Mouse (Mus musculus): ENCODE results near the gene Gtf2h2. TPM values are rescaled to one million over a fixed set of nuclear protein-coding genes. Genes with fewer than 3 reads are reported as not detected.
"Not testable (repeated sequence)": the region's sequence is repeated elsewhere in the genome, so short reads cannot be mapped to it uniquely, and the experiment has no call there.

Gtf2h2 gene
- polyA plus RNA-seq, 1 experiment from 2014 or later: 91.5 TPM

GRCm38 (mm10) chr13:100463527-100464222 lies 28.7 kb downstream of the Gtf2h2 start:
- DNase-seq (ENCODE audit: low spot score) (no peak), ATAC-seq (replicated peaks; ENCODE audit: insufficient number of reproducible peaks, low FRiP score, low TSS enrichment, low read depth) (no peak)

GRCm38 (mm10) chr13:100461336-100461735 lies 31.0 kb downstream of the Gtf2h2 start:
- H3K36me3 ChIP-seq (replicated peaks; ENCODE audit: control insufficient read depth, insufficient read depth, low read depth, low read length): no peaks in the 10 kb centered on the region; the same call in 1 of the 2 replicates
- no peak overlapping the region for H3K4me2 ChIP-seq (ENCODE audit: low read depth, low read length)
- no peak overlapping the region for H3K9ac ChIP-seq (replicated peaks; ENCODE audit: low read length)
- no peaks in the 10 kb centered on the region for H3K4me1 ChIP-seq (ENCODE audit: control insufficient read depth, insufficient read depth, low read length)
- H3K27ac ChIP-seq (replicated peaks; ENCODE audit: low read depth, low read length): no peak overlapping the region
- no peak for DNase-seq (ENCODE audit: low spot score)
- H3K9me3 ChIP-seq (replicated peaks; ENCODE audit: control insufficient read depth, low read length): no peaks in the 10 kb centered on the region
- no peak for ATAC-seq (replicated peaks; ENCODE audit: insufficient number of reproducible peaks, low FRiP score, low TSS enrichment, low read depth)
- H3K27me3 ChIP-seq (ENCODE audit: control insufficient read depth, insufficient read depth, low read length): no peaks in the 10 kb centered on the region
- H3K4me3 ChIP-seq (ENCODE audit: low read depth, low read length): no peak overlapping the region
- WGBS: 79% methylated on average over 3 of the region's 3 CpGs

More at GRCm38 (mm10) chr13:100463527-100464222, 28.7 kb downstream of the Gtf2h2 start:
- Histone ChIP-seq H3K36me3 (replicated peaks; ENCODE audit: control insufficient read depth, insufficient read depth, low read depth, low read length) (peaks cover 6% of the 10 kb centered on the region; the same call in 1 of the 2 replicates), H3K4me2 (ENCODE audit: low read depth, low read length) (no peak overlapping the region), H3K9ac (replicated peaks; ENCODE audit: low read length) (no peak overlapping the region), H3K4me1 (ENCODE audit: control insufficient read depth, insufficient read depth, low read length) (no peaks in the 10 kb centered on the region), H3K9me3 (replicated peaks; ENCODE audit: control insufficient read depth, low read length) (no peaks in the 10 kb centered on the region), H3K4me3 (ENCODE audit: low read depth, low read length) (no peak overlapping the region), H3K27me3 (ENCODE audit: control insufficient read depth, insufficient read depth, low read length) (no peaks in the 10 kb centered on the region), H3K27ac (replicated peaks; ENCODE audit: low read depth, low read length) (no peak overlapping the region)
- WGBS: 87% methylated on average over 2 of the region's 2 CpGs

DNA sequence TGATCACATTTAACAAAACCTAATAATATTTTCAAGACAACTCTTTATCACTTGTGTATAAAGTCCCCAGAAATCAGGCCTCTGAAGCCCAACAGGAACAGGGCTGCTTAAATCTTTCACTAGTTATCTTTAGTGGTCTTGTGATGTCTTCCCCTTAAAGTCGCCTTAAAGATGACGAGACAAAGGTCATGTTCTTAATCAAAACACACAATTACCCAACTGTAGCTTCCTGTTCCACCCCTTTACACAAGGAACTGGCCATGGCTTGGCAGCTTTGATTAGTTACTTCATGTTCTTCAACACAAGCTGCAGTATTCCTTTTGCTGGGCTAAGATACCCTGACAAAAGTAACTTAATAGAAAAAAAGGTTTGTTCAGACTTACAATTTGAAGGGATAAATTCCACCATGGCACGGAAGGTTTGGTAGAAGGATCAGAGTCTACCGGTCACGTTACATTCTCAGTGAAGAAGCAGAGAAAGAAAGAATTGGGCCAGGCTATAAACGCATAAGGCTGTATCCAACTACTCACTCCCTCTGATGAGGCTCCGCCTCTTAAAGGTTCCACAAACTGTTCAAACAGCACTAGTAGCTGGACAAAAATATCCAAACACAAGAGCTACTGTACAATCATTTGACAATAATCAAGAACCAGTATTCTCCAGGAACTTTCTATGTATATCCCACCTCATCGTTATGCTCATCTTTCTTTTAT lies 39.8 kb downstream of the Gtf2h2 start, which contains the start of gene Naip1:
TSS of gene Naip1 (minus strand) at position 455 of the 713 bp plus-strand sequence.
- not testable (repeated sequence) for ATAC-seq (replicated peaks; ENCODE audit: insufficient number of reproducible peaks, low FRiP score, low TSS enrichment, low read depth); H3K9ac ChIP-seq (replicated peaks; ENCODE audit: low read length); H3K27me3 ChIP-seq (ENCODE audit: control insufficient read depth, insufficient read depth, low read length); H3K4me2 ChIP-seq (ENCODE audit: low read depth, low read length); H3K9me3 ChIP-seq (replicated peaks; ENCODE audit: control insufficient read depth, low read length); DNase-seq (ENCODE audit: low spot score); H3K4me3 ChIP-seq (ENCODE audit: low read depth, low read length); H3K36me3 ChIP-seq (replicated peaks; ENCODE audit: control insufficient read depth, insufficient read depth, low read depth, low read length); H3K4me1 ChIP-seq (ENCODE audit: control insufficient read depth, insufficient read depth, low read length); H3K27ac ChIP-seq (replicated peaks; ENCODE audit: low read depth, low read length)
- 72% methylated on average over 8 of the region's 8 CpGs for WGBS

DNA sequence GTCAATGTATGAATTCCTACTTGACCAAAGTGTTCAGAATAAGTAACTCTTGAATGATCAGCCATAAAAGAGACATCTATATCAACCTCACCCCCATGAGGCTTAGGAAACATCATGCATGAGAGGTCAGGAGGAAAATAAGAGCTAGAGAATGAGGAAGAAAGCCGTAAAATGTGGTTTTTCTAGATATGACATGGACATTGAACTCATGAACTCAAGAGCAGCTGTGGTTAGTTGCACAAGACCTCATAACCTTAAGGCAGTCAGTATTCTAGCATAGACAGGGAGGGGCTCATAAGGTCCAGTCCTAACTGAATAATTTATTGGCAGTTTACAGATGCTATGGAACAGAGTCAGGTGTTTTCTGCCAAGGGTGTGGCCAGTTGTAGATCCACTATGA lies 42.9 kb downstream of the Gtf2h2 start:
- no peak overlapping the region for H3K4me2 ChIP-seq (ENCODE audit: low read depth, low read length)
- ATAC-seq (replicated peaks; ENCODE audit: insufficient number of reproducible peaks, low FRiP score, low TSS enrichment, low read depth) (no peak), DNase-seq (ENCODE audit: low spot score) (no peak)
- H3K36me3 ChIP-seq (replicated peaks; ENCODE audit: control insufficient read depth, insufficient read depth, low read depth, low read length): no peaks in the 10 kb centered on the region
- H3K9ac ChIP-seq (replicated peaks; ENCODE audit: low read length): no peak overlapping the region
- no peak overlapping the region for H3K4me3 ChIP-seq (ENCODE audit: low read depth, low read length)
- H3K9me3 ChIP-seq (replicated peaks; ENCODE audit: control insufficient read depth, low read length): no peaks in the 10 kb centered on the region
- no peaks in the 10 kb centered on the region for H3K27me3 ChIP-seq (ENCODE audit: control insufficient read depth, insufficient read depth, low read length)
- no peaks in the 10 kb centered on the region for H3K4me1 ChIP-seq (ENCODE audit: control insufficient read depth, insufficient read depth, low read length)
- no peak overlapping the region for H3K27ac ChIP-seq (replicated peaks; ENCODE audit: low read depth, low read length)
- WGBS: 88% methylated on average over 1 of the region's 1 CpGs

- 67% methylated on average over 3 of the region's 3 CpGs for WGBS
- H3K36me3 ChIP-seq (replicated peaks; ENCODE audit: control insufficient read depth, insufficient read depth, low read depth, low read length): no peaks in the 10 kb centered on the region
- no peak overlapping the region for H3K27ac ChIP-seq (replicated peaks; ENCODE audit: low read depth, low read length)
- H3K4me1 ChIP-seq (ENCODE audit: control insufficient read depth, insufficient read depth, low read length): no peaks in the 10 kb centered on the region
- no peaks in the 10 kb centered on the region for H3K27me3 ChIP-seq (ENCODE audit: control insufficient read depth, insufficient read depth, low read length)
- no peak overlapping the region for H3K9ac ChIP-seq (replicated peaks; ENCODE audit: low read length)
- DNase-seq (ENCODE audit: low spot score): no peak
- H3K9me3 ChIP-seq (replicated peaks; ENCODE audit: control insufficient read depth, low read length): no peaks in the 10 kb centered on the region
- no peak for ATAC-seq (replicated peaks; ENCODE audit: insufficient number of reproducible peaks, low FRiP score, low TSS enrichment, low read depth)
- H3K4me2 ChIP-seq (ENCODE audit: low read depth, low read length): no peak overlapping the region
- H3K4me3 ChIP-seq (ENCODE audit: low read depth, low read length): no peak overlapping the region
Observed at GRCm38 (mm10) chr13:100440116-100440515, 52.3 kb downstream of the Gtf2h2 start.

DNA sequence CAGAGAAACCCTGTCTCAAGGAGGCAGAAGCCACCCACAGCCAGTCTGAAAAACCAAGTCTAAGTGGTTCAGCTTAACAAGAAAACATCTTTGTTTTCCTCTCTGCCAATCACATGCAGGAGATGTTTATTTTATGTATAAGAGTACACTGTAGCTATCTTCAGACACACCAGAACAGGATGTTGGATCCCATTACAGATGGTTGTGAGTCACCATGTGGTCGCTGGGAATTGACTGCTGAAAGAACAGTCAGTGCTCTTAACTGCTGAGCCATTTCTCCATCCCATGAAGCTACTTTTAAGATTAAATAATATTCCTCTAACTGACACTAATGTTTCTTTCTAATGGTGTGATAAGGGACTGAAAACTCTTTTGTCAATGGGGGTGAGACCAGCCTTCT lies 53.7 kb downstream of the Gtf2h2 start:
- H3K9me3 ChIP-seq (replicated peaks; ENCODE audit: control insufficient read depth, low read length): no peaks in the 10 kb centered on the region
- 67% methylated on average over 1 of the region's 1 CpGs for WGBS
- no peaks in the 10 kb centered on the region for H3K4me1 ChIP-seq (ENCODE audit: control insufficient read depth, insufficient read depth, low read length)
- H3K36me3 ChIP-seq (replicated peaks; ENCODE audit: control insufficient read depth, insufficient read depth, low read depth, low read length): no peaks in the 10 kb centered on the region
- no peak for ATAC-seq (replicated peaks; ENCODE audit: insufficient number of reproducible peaks, low FRiP score, low TSS enrichment, low read depth)
- no peak overlapping the region for H3K9ac ChIP-seq (replicated peaks; ENCODE audit: low read length)
- H3K27me3 ChIP-seq (ENCODE audit: control insufficient read depth, insufficient read depth, low read length): no peaks in the 10 kb centered on the region
- H3K27ac ChIP-seq (replicated peaks; ENCODE audit: low read depth, low read length): no peak overlapping the region
- DNase-seq (ENCODE audit: low spot score): no peak
- H3K4me2 ChIP-seq (ENCODE audit: low read depth, low read length): no peak overlapping the region
- H3K4me3 ChIP-seq (ENCODE audit: low read depth, low read length): no peak overlapping the region

- no peak overlapping the region for H3K4me2 ChIP-seq (ENCODE audit: low read depth, low read length)
- no peaks in the 10 kb centered on the region for H3K36me3 ChIP-seq (replicated peaks; ENCODE audit: control insufficient read depth, insufficient read depth, low read depth, low read length)
- no peaks in the 10 kb centered on the region for H3K4me1 ChIP-seq (ENCODE audit: control insufficient read depth, insufficient read depth, low read length)
- no peaks in the 10 kb centered on the region for H3K27me3 ChIP-seq (ENCODE audit: control insufficient read depth, insufficient read depth, low read length)
- no peak for ATAC-seq (replicated peaks; ENCODE audit: insufficient number of reproducible peaks, low FRiP score, low TSS enrichment, low read depth)
- no peak overlapping the region for H3K4me3 ChIP-seq (ENCODE audit: low read depth, low read length)
- no peak overlapping the region for H3K27ac ChIP-seq (replicated peaks; ENCODE audit: low read depth, low read length)
- H3K9ac ChIP-seq (replicated peaks; ENCODE audit: low read length): no peak overlapping the region
- WGBS: 67% methylated on average over 3 of the region's 3 CpGs
- H3K9me3 ChIP-seq (replicated peaks; ENCODE audit: control insufficient read depth, low read length): no peaks in the 10 kb centered on the region
- peak; percentile 9 for DNase-seq (ENCODE audit: low spot score)
Observed at GRCm38 (mm10) chr13:100437322-100437825, 55.0 kb downstream of the Gtf2h2 start.

- WGBS: 84% methylated on average over 1 of the region's 1 CpGs
- not testable (repeated sequence) for H3K9ac ChIP-seq (replicated peaks; ENCODE audit: low read length); H3K9me3 ChIP-seq (replicated peaks; ENCODE audit: control insufficient read depth, low read length); H3K4me1 ChIP-seq (ENCODE audit: control insufficient read depth, insufficient read depth, low read length); ATAC-seq (replicated peaks; ENCODE audit: insufficient number of reproducible peaks, low FRiP score, low TSS enrichment, low read depth); H3K4me3 ChIP-seq (ENCODE audit: low read depth, low read length); H3K27ac ChIP-seq (replicated peaks; ENCODE audit: low read depth, low read length); DNase-seq (ENCODE audit: low spot score); H3K36me3 ChIP-seq (replicated peaks; ENCODE audit: control insufficient read depth, insufficient read depth, low read depth, low read length); H3K4me2 ChIP-seq (ENCODE audit: low read depth, low read length); H3K27me3 ChIP-seq (ENCODE audit: control insufficient read depth, insufficient read depth, low read length)
Observed at GRCm38 (mm10) chr13:100436556-100437163, 55.7 kb downstream of the Gtf2h2 start.
